Mouse (Mus musculus) bone marrow macrophage, adult 2 months (primary cell): ENCODE measurements around the gene Snai1.

Source experiments
- CTCF ChIP-seq: IDR thresholded peaks from 2 replicates; pipeline ENCODE4 v1.5.1; 2012; ENCODE audit warnings: low read depth, mild to moderate bottlenecking, low read length, moderate library complexity
- POLR2A ChIP-seq: IDR thresholded peaks from 2 replicates; pipeline ENCODE4 v1.6.1; 2012; ENCODE audit warnings: mild to moderate bottlenecking, low read depth, low read length, borderline replicate concordance

DNA sequence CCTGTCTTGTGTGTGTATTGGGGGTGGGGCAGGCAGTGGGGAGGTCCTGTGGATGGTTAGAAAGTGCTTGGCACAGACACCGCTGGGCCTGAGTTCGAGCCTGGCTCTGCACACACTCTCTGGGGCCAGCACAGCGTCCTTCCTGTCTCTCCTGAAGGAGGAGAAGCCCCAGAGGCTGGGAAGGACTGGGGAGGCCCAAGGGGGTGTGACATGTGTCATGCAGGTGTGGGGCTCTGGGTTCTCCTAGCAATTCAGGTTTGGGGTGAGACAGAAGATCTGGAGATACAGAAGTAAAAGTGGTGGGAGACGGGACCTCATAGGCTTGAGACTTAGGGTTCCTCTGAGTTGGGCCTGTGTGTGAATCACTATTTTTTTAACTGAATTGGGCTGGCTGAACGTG is 25.0 kb downstream of the Snai1 start:
- TF ChIP-seq CTCF, result no peak
- TF ChIP-seq POLR2A, result no peak
